Mouse (Mus musculus) megakaryocyte, embryonic 14.5 days (primary cell): ENCODE measurements around the gene Chd9. TPM values are rescaled to one million over a fixed set of nuclear protein-coding genes. Genes with fewer than 3 reads are reported as not detected.
A peak's percentile ranks its signal among the peaks of the same experiment; 100 is the strongest.
"Not testable (repeated sequence)": the region's sequence is repeated elsewhere in the genome, so short reads cannot be mapped to it uniquely, and the experiment has no call there.

Source experiments
- H3K27me3 ChIP-seq: replicated peaks from 2 replicates; pipeline ENCODE3; 2012; ENCODE audit warnings: inconsistent platforms
- H3K36me3 ChIP-seq: replicated peaks from 2 replicates; pipeline ENCODE3; 2012; ENCODE audit warnings: low read length, inconsistent platforms, mixed read lengths
- H3K4me1 ChIP-seq: 2 replicates; pipeline ENCODE4 v1.6.1; 2012; ENCODE audit warnings: inconsistent platforms
- H3K4me3 ChIP-seq: replicated peaks from 2 replicates; pipeline ENCODE3; 2012; ENCODE audit warnings: moderate library complexity, mild to moderate bottlenecking, inconsistent platforms
- H3K9me3 ChIP-seq: 2 replicates; pipeline ENCODE4 v1.6.1; 2012; ENCODE audit warnings: inconsistent platforms
- FLI1 ChIP-seq: IDR thresholded peaks from 2 replicates; pipeline ENCODE4 v1.6.1; 2012; ENCODE audit warnings: low read length, inconsistent platforms, mixed read lengths
- GATA1 ChIP-seq: IDR thresholded peaks from 3 replicates; pipeline ENCODE4 v1.6.1; 2012; ENCODE audit warnings: mixed read lengths, low read length, inconsistent platforms, borderline replicate concordance
- polyA plus RNA-seq: library from polyadenylated mRNA; stranded (reverse); fragments of >175 nt; gene quantifications from 2 replicates; pipeline ENCODE4 v1.2.3, GENCODE M21; 2012; ENCODE audit warnings: low replicate concordance; ENCODE audit not compliant: insufficient read depth

Gene Chd9
- polyA plus RNA-seq, 1 experiment: 0.65 TPM

DNA sequence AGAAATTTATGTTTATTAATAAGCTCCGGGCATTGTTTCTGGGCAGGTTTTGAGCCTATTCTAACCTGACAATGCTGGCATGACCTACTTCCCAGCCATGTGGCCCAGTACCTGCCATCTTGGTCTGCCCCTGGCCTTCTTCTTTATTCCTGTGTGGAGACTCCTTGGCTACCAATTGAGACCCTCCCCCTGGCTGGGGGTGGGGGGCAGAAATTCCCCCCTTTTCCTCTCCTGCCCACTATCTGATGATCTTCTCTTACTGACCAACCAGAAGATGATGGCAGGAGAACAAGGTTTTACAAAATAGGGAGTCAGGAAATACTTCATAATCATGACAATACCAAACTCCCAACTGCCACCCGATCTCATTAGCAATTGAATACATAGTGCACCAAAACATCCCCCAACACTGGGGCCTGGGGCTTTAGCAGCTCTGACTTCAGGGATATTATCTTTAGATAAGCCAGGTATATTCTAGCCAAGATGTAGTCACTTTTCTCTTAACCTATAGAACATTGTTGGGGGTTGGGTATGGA lies 76.1 kb downstream of the Chd9 start:
- Histone ChIP-seq H3K9me3 (no peaks in the 10 kb centered on the region), H3K27me3 (no peaks in the 10 kb centered on the region), H3K4me1 (peaks cover 12% of the 10 kb centered on the region), H3K4me3 (no peak overlapping the region), H3K36me3 (no peaks in the 10 kb centered on the region)
- TF ChIP-seq FLI1: no peak
- TF ChIP-seq GATA1: no peak

DNA sequence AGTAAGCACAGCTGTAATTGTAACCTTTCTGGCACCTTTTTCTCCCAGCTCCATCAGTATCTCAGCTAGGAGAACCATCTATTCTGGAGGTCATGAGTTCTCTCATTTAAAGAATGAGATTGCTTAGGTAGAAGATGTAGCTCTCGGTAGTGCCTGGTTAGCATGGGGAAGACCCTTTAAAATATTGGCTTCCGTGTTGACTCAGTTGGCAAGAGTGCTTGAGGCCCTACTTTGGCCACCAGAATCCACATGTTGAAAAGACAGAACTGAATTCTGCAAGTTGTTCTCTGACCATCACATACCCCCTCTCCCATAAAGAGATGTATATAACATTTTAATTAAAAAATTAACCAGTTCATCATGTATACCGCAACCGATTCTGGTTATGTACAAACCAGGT lies 78.8 kb downstream of the Chd9 start:
- H3K4me1 ChIP-seq: peaks cover 14% of the 10 kb centered on the region
- H3K9me3 ChIP-seq: no peaks in the 10 kb centered on the region
- no peaks in the 10 kb centered on the region for H3K27me3 ChIP-seq
- no peaks in the 10 kb centered on the region for H3K36me3 ChIP-seq
- peak overlapping the region; percentile 96 for H3K4me3 ChIP-seq
- no peak for TF ChIP-seq GATA1
- TF ChIP-seq FLI1: no peak

DNA sequence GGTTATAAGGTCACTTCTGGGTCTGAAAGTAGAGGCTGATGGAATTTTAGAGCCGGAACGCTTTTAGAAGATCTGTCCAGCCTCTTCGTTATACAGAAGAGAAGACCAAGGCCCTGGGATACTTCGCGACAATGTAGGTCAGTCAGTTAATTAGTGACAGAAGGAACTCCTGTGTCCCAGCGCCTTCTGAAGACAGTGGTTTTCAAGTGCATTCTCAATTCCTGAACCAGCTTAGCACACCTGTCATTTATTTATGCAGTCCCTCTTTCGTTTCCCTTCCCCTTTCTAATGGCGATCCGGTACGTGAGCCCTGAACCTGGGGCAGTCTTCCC lies 79.3 kb downstream of the Chd9 start:
- Histone ChIP-seq H3K9me3 (no peaks in the 10 kb centered on the region), H3K4me3 (peak overlapping the region; percentile 96), H3K36me3 (no peaks in the 10 kb centered on the region), H3K4me1 (peaks cover 14% of the 10 kb centered on the region), H3K27me3 (no peaks in the 10 kb centered on the region)
- TF ChIP-seq FLI1: no peak
- no peak for TF ChIP-seq GATA1

DNA sequence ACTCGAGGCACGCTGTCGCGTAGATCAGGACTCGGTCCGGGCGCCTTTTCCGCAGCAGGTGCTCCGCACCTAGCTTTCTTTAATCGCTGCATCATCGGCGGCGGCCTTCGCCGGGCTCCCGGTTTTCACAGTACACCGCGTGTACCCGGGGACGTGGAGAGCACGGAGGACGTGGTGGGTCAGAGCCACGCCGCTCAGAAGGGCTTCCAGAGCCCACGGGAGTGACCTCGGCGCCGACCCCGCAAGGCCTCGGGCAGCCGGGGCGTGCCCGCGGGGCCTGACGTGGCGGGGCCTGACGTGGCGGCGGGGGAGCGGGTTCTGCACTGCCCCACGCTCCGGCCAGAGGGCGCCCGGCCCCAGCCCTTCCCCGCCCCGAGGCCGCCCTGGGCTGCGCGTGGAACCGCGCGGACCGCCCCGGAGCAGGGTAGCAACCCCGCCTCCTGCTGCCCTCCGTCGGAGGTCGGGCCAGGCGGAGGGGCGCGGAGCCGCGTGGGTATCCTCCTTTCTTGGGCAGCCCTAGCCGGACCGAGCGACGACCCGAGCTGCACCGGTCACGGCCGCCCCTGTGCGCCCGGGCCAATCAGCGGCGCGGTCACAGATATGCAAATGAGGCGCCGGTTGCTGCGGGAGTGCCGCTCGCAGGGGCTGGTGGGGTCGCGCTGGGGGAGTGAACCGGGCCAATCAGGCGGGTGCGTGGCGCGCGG lies 79.8 kb downstream of the Chd9 start:
- no peaks in the 10 kb centered on the region for H3K36me3 ChIP-seq
- H3K4me3 ChIP-seq: peak overlapping the region; percentile 96
- H3K27me3 ChIP-seq: no peaks in the 10 kb centered on the region
- H3K9me3 ChIP-seq: no peaks in the 10 kb centered on the region
- peaks cover 14% of the 10 kb centered on the region for H3K4me1 ChIP-seq
- TF ChIP-seq FLI1: no peak
- no peak for TF ChIP-seq GATA1

DNA sequence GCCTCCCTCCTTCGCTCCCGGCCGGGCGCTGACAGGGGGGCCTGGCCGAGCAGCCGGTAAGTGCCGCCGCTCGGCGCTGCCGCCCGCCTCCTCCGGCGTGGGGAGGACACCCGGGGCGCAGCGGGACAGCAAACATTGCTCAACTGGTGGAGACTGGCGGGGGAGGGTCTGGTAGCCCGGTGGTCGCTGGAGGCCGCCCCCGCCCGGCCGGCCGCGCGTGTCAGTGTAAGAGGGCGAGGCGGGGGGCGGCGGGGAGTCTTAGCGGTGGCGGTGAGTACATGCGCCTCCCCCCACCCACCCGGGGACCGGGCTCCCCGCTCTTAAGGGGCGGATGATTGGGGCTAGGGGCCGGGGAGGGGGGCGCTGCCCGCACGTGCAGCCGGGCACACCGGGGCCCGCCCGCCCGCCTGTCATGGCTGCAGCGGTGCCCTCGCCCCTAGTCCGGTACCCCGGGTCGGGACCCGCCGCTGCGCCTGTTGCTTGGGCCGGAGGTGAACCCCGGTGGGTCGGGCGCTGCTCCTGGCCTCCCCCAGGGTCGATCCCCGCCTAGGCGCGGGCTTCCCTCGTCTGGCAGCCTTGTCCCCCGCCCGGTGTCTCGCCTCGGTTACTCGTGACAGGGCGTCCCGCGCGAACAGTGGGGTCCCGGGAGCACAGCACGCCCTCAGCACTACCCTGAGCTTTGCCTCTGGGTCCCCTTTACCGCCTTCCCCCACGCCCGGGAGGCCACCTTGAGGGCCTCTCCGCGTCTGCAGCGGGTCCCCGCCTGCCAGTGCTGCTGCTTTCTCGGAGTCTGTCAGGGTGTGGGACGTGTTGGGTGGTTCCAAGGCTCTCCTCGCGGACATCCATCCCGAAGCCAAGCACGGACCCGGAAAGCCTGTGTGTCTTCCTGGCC lies 80.7 kb downstream of the Chd9 start:
- no peaks in the 10 kb centered on the region for H3K36me3 ChIP-seq
- TF ChIP-seq FLI1 (no peak), GATA1 (no peak)
- peak overlapping the region; percentile 96 for H3K4me3 ChIP-seq
- no peaks in the 10 kb centered on the region for H3K27me3 ChIP-seq
- no peaks in the 10 kb centered on the region for H3K9me3 ChIP-seq
- peaks cover 14% of the 10 kb centered on the region for H3K4me1 ChIP-seq

DNA sequence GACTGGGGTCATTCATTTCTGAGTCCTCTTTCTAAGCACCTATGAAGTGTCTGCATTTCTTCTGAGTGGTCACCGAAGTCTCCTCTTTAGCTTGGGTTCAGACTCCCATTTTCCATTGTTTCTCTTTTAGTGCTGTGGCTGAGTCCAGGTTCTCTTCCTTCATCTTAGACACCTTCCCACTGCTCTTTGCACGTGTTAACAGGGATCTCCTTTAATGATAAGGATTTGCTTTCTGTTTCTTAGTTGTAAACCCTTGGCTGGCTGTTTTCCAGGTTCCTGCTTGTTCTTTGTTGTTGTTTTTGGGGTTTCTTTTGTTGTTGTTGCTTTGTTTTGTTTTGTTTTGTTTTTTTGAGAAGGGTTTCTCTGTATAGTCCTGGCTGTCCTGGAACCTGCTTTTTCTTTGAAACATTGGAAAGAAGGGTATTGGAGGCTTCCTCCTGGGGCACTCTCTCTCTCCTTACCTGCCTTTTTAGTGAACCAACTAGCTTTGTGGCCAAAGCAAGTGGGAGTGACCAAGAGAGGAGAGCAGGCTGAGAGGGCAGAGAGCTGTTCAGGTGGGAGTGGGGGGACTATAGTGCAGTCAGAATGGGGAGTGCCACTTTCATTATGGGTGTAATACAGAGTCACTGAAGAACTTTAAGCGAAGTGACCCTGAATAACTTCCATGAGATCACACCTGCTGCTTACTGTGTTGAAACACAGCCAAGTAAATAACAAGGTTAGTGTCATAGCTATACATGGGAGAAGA lies 95.2 kb downstream of the Chd9 start:
- H3K9me3 ChIP-seq: no peaks in the 10 kb centered on the region
- no peak for TF ChIP-seq FLI1
- no peak for TF ChIP-seq GATA1
- peaks cover 4% of the 10 kb centered on the region; the same call in 1 of the 2 replicates for H3K4me1 ChIP-seq
- no peak overlapping the region for H3K4me3 ChIP-seq
- H3K36me3 ChIP-seq: peaks cover 11% of the 10 kb centered on the region
- H3K27me3 ChIP-seq: no peaks in the 10 kb centered on the region

DNA sequence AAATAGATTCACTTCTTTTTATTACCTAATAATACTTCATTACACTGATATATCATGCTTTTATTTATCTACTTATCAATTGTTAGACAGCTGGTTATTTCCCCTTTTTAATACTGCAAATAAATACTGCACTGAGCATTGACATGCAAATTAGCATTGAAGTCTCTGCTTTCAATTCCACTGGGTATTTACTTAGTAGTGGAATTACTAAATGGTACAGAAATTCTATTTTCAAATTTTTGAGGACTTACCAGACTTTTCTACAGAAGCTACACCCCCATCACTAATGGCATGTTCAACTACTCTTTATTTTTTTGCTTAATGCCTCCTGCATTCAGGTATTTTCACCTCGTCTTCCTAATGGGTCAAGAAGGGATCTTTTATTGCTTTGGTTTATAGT lies 100.3 kb downstream of the Chd9 start:
- Histone ChIP-seq H3K27me3 (no peaks in the 10 kb centered on the region), H3K4me3 (no peak overlapping the region), H3K36me3 (peaks cover 14% of the 10 kb centered on the region), H3K4me1 (peaks cover 12% of the 10 kb centered on the region), H3K9me3 (no peaks in the 10 kb centered on the region)
- TF ChIP-seq GATA1: no peak
- no peak for TF ChIP-seq FLI1

DNA sequence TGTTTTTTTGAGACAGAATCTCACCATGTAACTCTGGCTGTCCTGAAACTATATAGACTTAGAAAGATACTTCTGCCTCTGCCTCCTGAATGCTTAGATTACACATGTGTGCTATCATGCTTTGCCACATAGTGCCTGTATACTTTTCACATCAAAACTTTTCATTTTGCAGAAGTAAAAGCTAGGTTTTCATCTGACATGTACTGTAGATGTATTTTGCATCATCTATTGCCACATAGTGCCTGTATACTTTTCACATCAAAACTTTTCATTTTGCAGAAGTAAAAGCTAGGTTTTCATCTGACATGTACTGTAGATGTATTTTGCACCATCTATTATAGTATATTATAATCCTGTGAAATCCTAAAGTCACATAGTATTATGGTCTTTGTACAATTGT lies 102.0 kb downstream of the Chd9 start:
- H3K4me1 ChIP-seq, H3K27me3 ChIP-seq, H3K4me3 ChIP-seq, H3K9me3 ChIP-seq: not testable (repeated sequence)
- H3K36me3 ChIP-seq: peaks cover 22% of the 10 kb centered on the region

DNA sequence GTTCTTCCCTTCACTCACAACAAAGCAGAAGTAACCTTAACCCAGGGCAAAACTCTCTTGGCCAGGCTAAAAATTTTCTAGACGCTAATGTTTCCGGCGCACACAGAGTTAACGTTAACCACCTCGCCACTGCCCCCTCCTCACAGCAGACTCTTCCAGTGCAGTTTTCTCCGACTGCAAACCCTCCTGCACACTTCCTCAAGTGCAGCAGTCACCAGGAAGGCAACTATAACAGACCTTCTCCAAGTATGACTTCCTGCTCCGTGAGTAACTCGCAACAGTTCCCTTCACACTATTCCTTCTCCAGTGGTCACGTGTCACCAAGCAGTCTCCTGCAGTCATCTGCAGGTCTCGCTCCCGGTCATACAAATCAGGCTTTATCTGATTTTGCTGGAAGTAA lies 104.8 kb downstream of the Chd9 start:
- no peak overlapping the region for H3K4me3 ChIP-seq
- H3K27me3 ChIP-seq: no peaks in the 10 kb centered on the region
- TF ChIP-seq FLI1 (no peak), GATA1 (no peak)
- H3K9me3 ChIP-seq: no peaks in the 10 kb centered on the region
- H3K36me3 ChIP-seq: peaks cover 31% of the 10 kb centered on the region
- peaks cover 20% of the 10 kb centered on the region for H3K4me1 ChIP-seq
